Mouse (Mus musculus) ES-E14 (cell line): Measurements from ENCODE around the gene Pwp2.

Experiments used
- CHD2 ChIP-seq: IDR thresholded peaks from 2 replicates; pipeline ENCODE4 v1.6.1; 2014; ENCODE audit warnings: mild to moderate bottlenecking, low read depth, low read length, inconsistent platforms
- ZC3H11A ChIP-seq: IDR thresholded peaks from 2 replicates; pipeline ENCODE4 v1.6.1; 2012; ENCODE audit warnings: low read depth, mild to moderate bottlenecking, inconsistent platforms, low read length, borderline replicate concordance

GRCm38 (mm10) chr10:78137191-78137590 lies 47.8 kb downstream of the Pwp2 start:
- TF ChIP-seq CHD2 (no peak), ZC3H11A (no peak)
